Mouse (Mus musculus): ENCODE results near the gene Spg11.

GRCm38 (mm10) chr2:122127635-122128034 lies 9.4 kb upstream of the Spg11 start:
- TF ChIP-seq POLR2A (IDR thresholded peaks at IDR 0.05; ENCODE audit: borderline replicate concordance, control insufficient read depth, low read depth, low read length) (no peak), CTCF (IDR thresholded peaks at IDR 0.05; ENCODE audit: control insufficient read depth, insufficient read depth, low read length) (no peak)

Measured in bone marrow, adult 2 months (tissue).